Mouse (Mus musculus) ZHBTc4 (cell line): ENCODE measurements at regions not wholly inside any gene's neighbourhood (a gene's known extent, or its start where the extent isn't known, plus 50 kb on each side); places are given as distances from the start of the nearest gene placed in this dataset.

Source experiments
- DNase-seq: peaks from one replicate; pipeline ENCODE4 v3.0.0-alpha.2; 2011; ENCODE audit warnings: low read depth, low spot score

GRCm38 (mm10) chr10:24357636-24358035 is 134.3 kb downstream of the Moxd1 start:
- peak; percentile 64 for DNase-seq

- DNase-seq: no peak
These were observed 138.1 kb downstream of the Moxd1 start for GRCm38 (mm10) chr10:24361424-24361823.

- DNase-seq: no peak
These were observed 142.1 kb downstream of the Moxd1 start for GRCm38 (mm10) chr10:24365369-24365768.

- no peak for DNase-seq
These were observed 143.7 kb downstream of the Moxd1 start for GRCm38 (mm10) chr10:24367010-24367409.

- DNase-seq: no peak
These were observed 150.6 kb downstream of the Moxd1 start for GRCm38 (mm10) chr10:24373957-24374356.

- no peak for DNase-seq
These were observed 156.0 kb downstream of the Moxd1 start for GRCm38 (mm10) chr10:24379291-24379690.

GRCm38 (mm10) chr10:24380478-24381273 is 157.4 kb downstream of the Moxd1 start:
- no peak for DNase-seq

GRCm38 (mm10) chr10:24381917-24382316 is 158.6 kb downstream of the Moxd1 start:
- DNase-seq: peak; percentile 63

- no peak for DNase-seq
These were observed 160.7 kb downstream of the Moxd1 start for GRCm38 (mm10) chr10:24384061-24384460.

- DNase-seq: no peak
These were observed 164.9 kb downstream of the Moxd1 start for GRCm38 (mm10) chr10:24388229-24388628.

- no peak for DNase-seq
These were observed 167.7 kb downstream of the Moxd1 start for GRCm38 (mm10) chr10:24391039-24391438.

- DNase-seq: no peak
These were observed 168.7 kb downstream of the Moxd1 start for GRCm38 (mm10) chr10:24392066-24392465.

- no peak for DNase-seq
These were observed 172.9 kb downstream of the Moxd1 start for GRCm38 (mm10) chr10:24395999-24396784.

- no peak for DNase-seq
These were observed 173.8 kb downstream of the Moxd1 start for GRCm38 (mm10) chr10:24397125-24397524.

- no peak for DNase-seq
These were observed 181.5 kb downstream of the Moxd1 start for GRCm38 (mm10) chr10:24404851-24405250.

- no peak for DNase-seq
These were observed 183.6 kb downstream of the Moxd1 start for GRCm38 (mm10) chr10:24406953-24407352.

GRCm38 (mm10) chr10:24407411-24408227 is 184.3 kb downstream of the Moxd1 start:
- peak; percentile 40 for DNase-seq

- peak; percentile 52 for DNase-seq
These were observed 185.3 kb upstream of the Ccn2 start for GRCm38 (mm10) chr10:24409976-24410375.

- DNase-seq: no peak
These were observed 184.4 kb upstream of the Ccn2 start for GRCm38 (mm10) chr10:24410885-24411284.

- DNase-seq: no peak
These were observed 172.6 kb upstream of the Ccn2 start for GRCm38 (mm10) chr10:24422498-24423160.

- DNase-seq: no peak
These were observed 161.4 kb upstream of the Ccn2 start for GRCm38 (mm10) chr10:24433737-24434367.
